Mouse (Mus musculus) urinary bladder, postnatal 10 days (tissue): ENCODE data around the gene Setd2.
A peak's percentile ranks its signal among the peaks of the same experiment; 100 is the strongest.

Experiments used
- DNase-seq: peaks from one replicate; pipeline ENCODE4 v3.0.0; 2022; ENCODE audit warnings: low spot score

Setd2 gene

GRCm38 (mm10) chr9:110532538-110533291 lies at the start of gene Setd2:
TSS of gene Setd2 (plus strand) at chr9:110532597.
- peak; percentile 20 for DNase-seq

GRCm38 (mm10) chr9:110488841-110489240 lies 43.6 kb upstream of the Setd2 start:
- no peak for DNase-seq

GRCm38 (mm10) chr9:110490913-110491312 lies 41.5 kb upstream of the Setd2 start:
- DNase-seq: no peak

GRCm38 (mm10) chr9:110525737-110526136 lies 6.7 kb upstream of the Setd2 start:
- no peak for DNase-seq

- DNase-seq: no peak
These were observed 3.2 kb upstream of the Setd2 start for GRCm38 (mm10) chr9:110529002-110529737.

GRCm38 (mm10) chr9:110530650-110531049 lies 1.7 kb upstream of the Setd2 start:
- DNase-seq: no peak

GRCm38 (mm10) chr9:110531151-110531791 lies 1.1 kb upstream of the Setd2 start:
- DNase-seq: no peak

GRCm38 (mm10) chr9:110531914-110532489 lies 395 bp upstream of the Setd2 start:
- peak; percentile 83 for DNase-seq

- DNase-seq: no peak
These were observed 1.2 kb downstream of the Setd2 start for GRCm38 (mm10) chr9:110533645-110534044.

GRCm38 (mm10) chr9:110535114-110535513 lies 2.7 kb downstream of the Setd2 start:
- DNase-seq: no peak

- no peak for DNase-seq
These were observed 4.2 kb downstream of the Setd2 start for GRCm38 (mm10) chr9:110536636-110537035.

- no peak for DNase-seq
These were observed 6.1 kb downstream of the Setd2 start for GRCm38 (mm10) chr9:110538511-110538910.

- no peak for DNase-seq
These were observed 9.6 kb downstream of the Setd2 start for GRCm38 (mm10) chr9:110541988-110542387.

- no peak for DNase-seq
These were observed 15.9 kb downstream of the Setd2 start for GRCm38 (mm10) chr9:110548261-110548660.

GRCm38 (mm10) chr9:110568309-110568708 lies 35.9 kb downstream of the Setd2 start:
- DNase-seq: no peak

- DNase-seq: no peak
These were observed 49.8 kb downstream of the Setd2 start for GRCm38 (mm10) chr9:110582161-110582560.

GRCm38 (mm10) chr9:110583521-110583920 lies 51.1 kb downstream of the Setd2 start:
- DNase-seq: no peak

- no peak for DNase-seq
These were observed 79.1 kb downstream of the Setd2 start for GRCm38 (mm10) chr9:110611471-110611870.

- DNase-seq: no peak
These were observed 84.7 kb downstream of the Setd2 start for GRCm38 (mm10) chr9:110617081-110617480.

- DNase-seq: no peak
These were observed 87.8 kb downstream of the Setd2 start for GRCm38 (mm10) chr9:110620180-110620579.

- no peak for DNase-seq
These were observed 88.3 kb downstream of the Setd2 start for GRCm38 (mm10) chr9:110620685-110621084.

GRCm38 (mm10) chr9:110622621-110623219 lies 90.3 kb downstream of the Setd2 start:
- DNase-seq: no peak
